Mouse (Mus musculus): ENCODE data around the gene H2-Q6.
"Not testable (repeated sequence)": the region's sequence is repeated elsewhere in the genome, so short reads cannot be mapped to it uniquely, and the experiment has no call there.

The H2-Q6 gene

DNA sequence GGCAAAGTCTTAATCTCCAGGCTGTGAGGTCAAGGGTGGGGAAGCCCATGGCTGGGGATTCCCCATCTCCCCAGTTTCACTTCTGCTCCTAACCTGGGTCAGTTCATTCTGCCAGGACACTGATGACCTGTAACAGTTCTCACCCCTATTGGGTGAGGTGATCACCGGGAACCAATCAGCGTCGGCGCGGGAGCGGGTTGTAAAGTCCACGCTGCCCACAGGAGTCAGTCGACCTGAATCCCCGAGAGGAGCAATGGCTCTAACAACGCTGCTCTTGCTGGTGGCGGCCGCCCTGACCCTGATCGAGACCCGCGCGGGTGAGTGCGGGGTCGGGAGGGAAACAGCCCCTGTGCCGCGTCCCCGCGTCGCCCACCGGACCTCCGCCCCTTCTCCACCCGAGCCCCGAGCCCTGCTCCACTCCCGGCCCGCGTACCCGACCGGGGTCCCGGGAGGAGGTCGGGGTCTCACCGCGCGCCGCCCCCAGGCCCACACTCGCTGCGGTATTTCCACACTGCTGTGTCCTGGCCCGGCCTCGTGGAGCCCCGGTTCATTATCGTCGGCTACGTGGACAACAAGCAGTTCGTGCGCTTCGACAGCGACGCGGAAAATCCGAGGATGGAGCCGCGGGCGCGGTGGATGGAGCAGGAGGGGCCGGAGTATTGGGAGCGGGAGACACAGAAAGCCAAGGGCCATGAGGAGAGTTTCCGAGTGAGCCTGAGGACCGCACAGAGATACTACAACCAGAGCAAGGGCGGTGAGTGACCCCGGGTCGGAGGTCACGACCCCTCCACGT, at the start of gene H2-Q6:
Gene H2-Q6 (plus strand): TSS at position 227 of the 793 bp plus-strand sequence.
- DNase-seq (ENCODE audit: low spot score): not testable (repeated sequence)

DNA sequence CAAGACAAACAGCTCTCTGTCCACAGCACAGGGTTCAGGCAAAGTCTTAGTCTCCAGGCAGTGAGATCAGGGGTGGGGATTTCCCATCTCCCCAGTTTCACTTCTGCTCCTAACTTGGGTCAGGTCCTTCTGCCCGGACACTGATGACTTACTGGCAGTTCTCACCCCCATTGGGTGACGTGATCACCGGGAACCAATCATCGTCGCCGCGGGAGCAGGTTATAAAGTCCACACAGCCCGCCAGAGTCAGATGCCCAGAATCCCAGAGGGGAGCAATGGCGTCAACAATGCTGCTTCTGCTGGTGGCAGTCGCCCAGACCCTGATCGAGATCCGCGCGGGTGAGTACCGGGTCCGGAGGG, 45.3 kb upstream of the H2-Q6 start, which contains the start of gene H2-Q4:
Gene H2-Q4 (plus strand): TSS at position 249 of the 360 bp plus-strand sequence.
- peak; percentile 63 for DNase-seq (ENCODE audit: low spot score)

DNA sequence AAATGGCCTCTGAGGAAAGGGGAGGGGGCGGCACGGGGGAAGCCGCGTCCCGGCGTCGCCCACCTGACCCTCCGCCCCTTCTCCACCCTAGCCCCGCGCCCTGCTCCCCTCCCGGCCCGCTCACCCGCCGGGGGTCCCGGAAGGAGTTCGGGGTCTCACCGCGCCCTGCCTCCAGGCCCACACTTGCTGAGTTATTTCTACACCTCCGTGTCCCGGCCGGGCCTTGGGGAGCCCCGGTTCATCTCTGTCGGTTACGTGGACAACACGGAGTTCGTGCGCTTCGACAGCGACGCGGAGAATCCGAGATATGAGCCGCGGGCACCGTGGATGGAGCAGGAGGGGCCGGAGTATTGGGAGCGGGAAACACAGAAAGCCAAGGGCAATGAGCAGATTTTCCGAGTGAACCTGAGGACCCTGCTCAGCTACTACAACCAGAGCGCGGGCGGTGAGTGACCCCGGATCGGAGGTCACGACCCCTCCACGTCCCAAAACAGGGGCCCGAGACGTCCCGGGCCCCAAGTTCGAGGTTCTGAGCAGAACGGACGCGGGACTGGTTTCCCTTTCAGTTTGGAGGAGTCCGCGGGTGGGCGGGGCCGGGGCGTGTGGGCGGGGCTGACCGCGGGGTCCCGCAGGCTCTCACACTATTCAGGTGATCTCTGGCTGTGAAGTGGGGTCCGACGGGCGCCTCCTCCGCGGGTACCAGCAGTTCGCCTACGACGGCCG, 44.8 kb upstream of the H2-Q6 start:
- no peak for DNase-seq (ENCODE audit: low spot score)

DNA sequence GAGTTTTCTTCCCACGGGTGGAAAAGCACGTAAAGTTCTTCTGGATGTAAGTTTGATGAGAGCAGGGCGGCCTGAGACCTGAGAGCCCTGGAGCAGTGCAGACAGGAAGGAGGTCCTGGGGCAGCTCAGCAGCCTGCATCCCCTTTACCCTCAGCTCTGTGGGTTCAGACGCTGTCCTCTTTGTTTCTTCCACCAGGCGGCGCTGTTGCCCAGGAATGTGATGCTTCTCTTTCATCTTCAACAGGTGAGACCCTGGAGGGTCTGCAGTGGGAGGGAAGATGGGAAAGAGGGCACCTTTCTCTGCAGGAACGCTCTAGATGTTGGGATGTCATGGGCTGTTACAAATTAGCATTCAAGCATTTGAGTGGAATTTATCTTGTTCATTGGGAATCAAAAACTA, 34.9 kb upstream of the H2-Q6 start:
- DNase-seq (ENCODE audit: low spot score): not testable (repeated sequence)

DNA sequence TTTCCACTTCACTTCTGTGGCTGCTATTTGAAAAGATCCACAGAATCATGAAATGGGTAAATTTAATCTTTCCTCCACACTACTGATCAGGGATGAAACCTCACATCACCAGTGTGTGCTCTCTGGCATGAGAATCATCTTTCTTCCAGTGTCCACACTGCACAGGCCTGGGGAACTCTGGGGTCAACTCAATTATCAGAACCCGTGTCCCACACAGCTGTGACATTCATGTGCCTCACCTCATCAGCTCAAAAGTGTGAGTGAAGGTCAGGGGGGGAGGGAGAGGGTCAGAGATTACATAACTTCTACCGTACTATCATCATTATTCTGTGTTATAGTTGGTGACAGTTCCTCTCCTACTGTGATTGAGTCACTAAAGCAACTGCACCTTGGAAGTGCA, 32.0 kb upstream of the H2-Q6 start:
- not testable (repeated sequence) for DNase-seq (ENCODE audit: low spot score)

DNA sequence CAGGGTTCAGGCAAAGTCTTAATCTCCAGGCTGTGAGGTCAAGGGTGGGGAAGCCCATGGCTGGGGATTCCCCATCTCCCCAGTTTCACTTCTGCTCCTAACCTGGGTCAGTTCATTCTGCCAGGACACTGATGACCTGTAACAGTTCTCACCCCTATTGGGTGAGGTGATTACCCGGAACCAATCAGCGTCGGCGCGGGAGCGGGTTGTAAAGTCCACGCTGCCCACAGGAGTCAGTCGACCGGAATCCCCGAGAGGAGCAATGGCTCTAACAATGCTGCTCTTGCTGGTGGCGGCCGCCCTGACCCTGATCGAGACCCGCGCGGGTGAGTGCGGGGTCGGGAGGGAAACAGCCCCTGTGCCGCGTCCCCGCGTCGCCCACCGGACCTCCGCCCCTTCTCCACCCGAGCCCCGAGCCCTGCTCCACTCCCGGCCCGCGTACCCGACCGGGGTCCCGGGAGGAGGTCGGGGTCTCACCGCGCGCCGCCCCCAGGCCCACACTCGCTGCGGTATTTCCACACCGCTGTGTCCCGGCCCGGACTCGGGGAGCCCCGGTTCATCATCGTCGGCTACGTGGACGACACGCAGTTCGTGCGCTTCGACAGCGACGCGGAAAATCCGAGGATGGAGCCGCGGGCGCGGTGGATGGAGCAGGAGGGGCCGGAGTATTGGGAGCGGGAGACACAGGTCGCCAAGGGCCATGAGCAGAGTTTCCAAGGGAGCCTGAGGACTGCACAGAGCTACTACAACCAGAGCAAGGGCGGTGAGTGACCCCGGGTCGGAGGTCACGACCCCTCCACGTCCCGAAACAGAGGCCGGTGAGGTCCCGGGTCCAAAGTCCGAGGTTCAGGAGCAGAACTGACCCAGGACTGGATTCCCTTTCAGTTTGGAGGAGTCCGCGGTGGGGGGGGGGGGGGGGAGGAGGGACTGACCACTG, 30.5 kb upstream of the H2-Q6 start:
- DNase-seq (ENCODE audit: low spot score): not testable (repeated sequence)

DNA sequence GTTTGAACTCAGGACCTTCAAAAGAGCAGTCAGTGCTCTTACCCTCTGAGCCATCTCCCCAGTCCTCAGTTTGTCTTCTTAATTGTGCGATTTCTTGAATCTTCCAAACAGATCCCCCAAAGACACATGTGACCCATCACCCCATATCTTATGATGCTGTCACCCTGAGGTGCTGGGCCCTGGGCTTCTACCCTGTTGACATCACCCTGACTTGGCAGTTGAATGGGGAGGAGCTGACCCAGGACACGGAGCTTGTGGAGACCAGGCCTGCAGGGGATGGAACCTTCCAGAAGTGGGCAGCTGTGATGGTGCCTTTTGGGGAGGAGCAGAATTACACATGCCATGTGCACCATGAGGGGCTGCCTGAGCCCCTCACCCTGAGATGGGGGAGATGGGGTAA, 27.7 kb upstream of the H2-Q6 start:
- DNase-seq (ENCODE audit: low spot score): not testable (repeated sequence)

DNA sequence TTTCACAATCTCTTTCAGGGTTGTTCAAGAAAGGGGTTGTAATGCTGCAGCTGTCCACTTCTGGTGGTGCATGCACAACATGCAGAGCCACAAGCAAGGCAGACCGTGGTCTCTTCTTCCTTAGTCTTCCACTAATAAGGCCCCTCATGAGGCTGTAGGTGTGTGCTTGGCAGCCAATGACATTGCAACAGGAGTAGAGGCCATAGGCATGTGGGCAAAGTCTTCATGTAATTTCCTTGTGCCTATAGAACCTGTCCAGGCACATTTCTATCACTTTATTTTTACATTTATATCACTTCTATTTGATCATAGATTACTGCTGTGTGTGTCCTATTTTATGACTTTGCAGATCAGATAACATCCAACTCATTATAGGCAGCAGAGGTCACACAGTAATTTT, 11.6 kb upstream of the H2-Q6 start:
- DNase-seq (ENCODE audit: low spot score): not testable (repeated sequence)

DNA sequence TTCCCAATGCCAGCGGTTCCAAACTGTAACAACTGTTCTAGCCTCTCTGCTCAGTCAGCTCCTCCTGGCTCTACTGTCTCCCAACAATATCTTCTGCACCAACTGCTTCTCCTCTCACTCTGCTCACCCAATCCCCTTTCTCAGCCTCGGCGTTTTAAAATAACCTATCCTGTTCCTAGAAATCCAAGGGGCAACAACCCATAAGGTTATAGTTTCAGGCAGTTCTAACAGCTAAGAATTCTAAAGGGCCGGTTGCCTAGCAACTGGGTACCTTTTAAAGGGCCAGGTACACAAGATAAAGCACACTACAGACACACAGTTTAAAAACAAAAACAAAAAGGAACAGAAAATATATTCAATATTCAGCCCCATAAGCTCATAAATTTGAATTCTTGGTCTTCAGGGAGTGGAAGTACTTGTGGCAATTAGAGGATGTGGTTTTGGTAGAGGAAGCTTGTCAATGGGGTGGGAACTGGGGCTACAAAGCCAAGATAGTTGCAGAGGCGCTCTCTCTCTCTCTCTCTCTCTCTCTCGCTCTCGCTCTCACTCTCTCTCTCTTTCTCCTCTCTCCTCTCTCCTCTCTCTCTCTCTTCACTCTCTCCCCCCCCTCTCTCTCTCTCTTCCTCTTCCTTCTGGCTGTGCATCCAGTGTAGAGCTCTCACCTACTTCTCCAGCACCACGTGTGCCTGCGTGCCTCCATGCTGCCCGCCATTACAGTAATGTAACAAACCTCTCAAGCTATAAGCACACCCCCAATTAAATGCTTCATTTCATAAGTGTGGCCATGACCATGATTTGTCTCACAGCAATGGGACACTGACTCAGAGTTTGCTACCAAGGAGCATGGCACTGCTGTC, 9.1 kb upstream of the H2-Q6 start:
- not testable (repeated sequence) for DNase-seq (ENCODE audit: low spot score)

DNA sequence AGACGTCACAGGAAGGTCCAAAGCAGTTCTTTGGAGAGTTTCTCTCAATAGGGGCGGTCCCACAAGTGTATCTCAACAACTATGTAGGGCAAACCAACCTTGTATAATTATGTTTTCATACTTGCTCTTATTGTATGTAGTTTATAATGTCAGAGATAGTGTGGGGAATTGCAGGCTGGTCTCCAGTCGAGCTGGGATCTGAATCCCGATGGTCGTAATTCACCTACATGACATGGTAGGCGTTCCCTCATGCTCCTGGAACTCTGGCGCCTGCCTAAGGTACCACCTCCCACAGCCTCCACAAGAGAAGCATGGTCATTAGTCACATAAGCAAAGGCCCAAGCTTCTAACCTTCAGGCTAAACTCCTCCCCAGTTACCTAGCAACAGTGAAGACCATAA, 5.9 kb upstream of the H2-Q6 start:
- DNase-seq (ENCODE audit: low spot score): no peak

DNA sequence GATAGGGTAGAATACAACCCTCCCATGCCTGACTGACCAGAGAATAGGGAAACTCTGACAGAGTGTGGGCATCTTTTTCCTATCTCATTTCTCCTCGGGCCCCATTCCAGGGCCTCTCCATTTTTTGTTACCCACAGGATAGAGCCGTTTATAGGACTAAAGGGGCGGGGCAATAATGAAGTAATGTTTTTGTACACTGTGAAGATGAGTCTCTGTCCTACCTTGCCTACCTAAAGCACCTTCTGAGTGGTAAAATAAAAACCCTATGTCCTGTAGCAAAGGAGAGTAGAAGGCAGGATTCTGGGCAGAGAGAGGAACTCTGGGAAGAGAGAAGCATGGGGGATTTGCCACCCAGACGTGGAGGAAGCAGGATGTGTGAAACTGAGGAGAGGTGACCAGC, 5.1 kb upstream of the H2-Q6 start:
- DNase-seq (ENCODE audit: low spot score): not testable (repeated sequence)

DNA sequence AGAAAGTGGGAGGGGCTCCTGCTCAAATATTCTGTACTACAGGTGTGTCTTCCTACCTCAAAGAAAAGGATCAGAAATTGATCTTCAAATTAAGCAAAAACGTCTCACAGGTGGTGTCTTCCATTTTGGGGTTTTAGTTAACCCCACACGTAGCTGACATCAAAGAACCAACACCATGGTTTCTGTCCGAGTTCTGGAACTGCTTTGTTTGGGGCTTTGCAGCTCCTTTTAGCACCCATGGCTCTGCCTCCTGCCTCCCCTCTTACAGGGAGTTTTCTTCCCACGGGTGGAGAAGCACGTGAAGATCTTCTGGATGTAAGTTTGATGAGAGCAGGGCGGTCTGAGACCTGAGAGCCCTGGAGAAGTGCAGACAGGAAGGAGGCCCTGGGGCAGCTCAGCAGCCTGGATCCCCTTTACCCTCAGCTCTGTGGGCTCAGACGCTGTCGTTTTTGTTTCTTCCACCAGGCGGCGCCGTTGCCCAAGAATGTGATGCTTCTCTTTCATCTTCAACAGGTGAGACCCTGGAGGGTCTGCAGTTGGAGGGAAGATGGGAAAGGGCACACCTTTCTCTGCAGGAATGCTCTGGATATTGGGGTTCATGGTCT, 4.3 kb upstream of the H2-Q6 start:
- not testable (repeated sequence) for DNase-seq (ENCODE audit: low spot score)

DNA sequence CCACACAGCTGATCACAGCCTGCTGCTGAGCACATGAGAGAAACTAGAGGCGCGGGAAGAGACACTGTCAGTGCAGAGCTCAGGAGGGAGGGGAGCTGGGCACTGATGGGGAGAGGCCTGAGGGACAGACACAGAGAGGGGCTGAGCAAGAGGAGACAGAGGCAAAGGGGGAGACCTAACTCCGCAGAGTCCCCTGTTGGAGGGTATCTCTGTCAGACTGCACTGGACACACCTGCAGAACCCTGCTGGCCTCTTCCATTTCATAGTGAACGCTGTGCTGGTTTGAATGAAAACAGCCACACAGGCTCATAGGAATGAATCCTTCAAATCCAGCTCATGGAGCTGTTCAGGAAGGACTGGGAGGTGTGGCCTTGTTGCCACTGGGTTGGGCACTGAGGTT, 3.3 kb upstream of the H2-Q6 start:
- DNase-seq (ENCODE audit: low spot score): not testable (repeated sequence)

DNA sequence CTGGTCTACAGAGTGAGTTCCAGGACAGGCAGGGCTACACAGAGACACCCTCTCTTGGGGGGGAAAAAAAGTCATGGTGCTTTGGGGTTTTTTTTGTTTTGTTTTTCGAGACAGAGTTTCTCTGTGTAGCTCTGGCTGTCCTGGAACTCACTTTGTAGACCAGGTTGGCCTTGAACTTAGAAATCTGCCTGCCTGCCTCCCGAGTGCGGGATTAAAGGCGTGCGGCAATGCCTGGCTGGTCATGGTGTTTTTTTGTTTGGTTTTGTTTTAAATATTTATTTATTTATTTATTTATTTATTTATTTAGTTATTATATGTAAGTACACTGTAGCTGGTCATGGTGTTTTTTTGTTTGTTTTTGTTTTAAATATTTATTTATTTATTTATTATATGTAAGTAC, 2.3 kb upstream of the H2-Q6 start:
- DNase-seq (ENCODE audit: low spot score): not testable (repeated sequence)

DNA sequence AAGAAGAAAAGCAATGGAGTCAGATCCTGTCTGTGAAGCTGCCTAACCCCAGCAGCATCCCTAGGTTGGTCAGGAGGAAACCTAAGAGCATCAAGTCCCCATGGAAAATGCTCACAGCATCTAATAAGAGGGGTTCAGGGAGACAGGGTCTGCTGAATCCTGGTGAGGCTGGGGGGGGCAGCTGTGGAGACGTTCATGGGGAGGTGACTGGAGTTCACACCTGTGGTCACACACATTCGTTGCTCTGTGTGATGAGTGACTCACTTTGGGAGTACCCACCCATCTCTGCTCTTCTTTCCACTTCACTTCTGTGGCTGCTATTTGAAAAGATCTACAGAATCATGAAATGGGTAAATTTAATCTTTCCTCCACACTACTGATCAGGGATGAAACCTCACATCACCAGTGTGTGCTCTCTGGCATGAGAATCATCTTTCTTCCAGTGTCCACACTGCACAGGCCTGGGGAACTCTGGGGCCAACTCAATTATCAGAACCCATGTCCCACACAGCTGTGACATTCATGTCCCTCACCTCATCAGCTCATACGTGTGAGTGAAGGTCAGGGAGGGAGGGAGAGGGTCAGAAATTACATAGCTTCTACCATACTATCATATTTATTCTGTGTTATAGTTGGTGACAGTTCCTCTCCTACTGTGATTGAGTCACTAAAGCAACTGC, 1.4 kb upstream of the H2-Q6 start:
- DNase-seq (ENCODE audit: low spot score): not testable (repeated sequence)

DNA sequence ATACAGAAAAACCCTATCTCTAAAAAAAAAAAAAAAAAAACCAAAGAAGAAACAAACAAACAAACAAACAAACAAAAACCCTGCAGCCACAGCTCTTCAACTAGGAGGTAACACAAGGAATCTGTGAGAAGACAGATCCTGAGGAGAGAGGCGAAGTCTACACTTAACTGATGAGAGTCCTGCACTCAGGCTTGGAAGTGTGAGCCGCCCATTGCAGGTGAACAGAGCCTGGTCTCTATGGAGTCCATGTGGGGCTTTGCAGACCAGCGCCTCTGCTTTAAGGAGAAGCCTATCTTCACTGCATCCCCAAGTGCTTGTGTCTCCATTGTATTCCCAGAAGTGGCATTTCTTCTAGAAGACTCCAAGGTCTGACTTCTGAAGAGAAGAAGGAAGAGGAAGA, 544 bp upstream of the H2-Q6 start:
- DNase-seq (ENCODE audit: low spot score): not testable (repeated sequence)

DNA sequence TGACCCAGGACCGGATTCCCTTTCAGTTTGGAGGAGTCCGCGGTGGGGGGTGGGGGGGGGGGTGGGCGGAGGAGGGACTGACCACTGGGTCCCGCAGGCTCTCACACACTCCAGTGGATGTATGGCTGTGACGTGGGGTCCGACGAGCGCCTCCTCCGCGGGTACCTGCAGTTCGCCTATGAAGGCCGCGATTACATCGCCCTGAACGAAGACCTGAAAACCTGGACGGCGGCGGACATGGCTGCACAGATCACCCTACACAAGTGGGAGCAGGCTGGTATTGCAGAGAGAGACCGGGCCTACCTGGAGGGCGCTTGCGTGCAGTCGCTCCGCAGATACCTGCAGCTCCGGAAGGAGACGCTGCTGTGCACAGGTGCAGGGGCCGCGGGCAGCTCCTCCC, 824 bp downstream of the H2-Q6 start:
- DNase-seq (ENCODE audit: low spot score): not testable (repeated sequence)

DNA sequence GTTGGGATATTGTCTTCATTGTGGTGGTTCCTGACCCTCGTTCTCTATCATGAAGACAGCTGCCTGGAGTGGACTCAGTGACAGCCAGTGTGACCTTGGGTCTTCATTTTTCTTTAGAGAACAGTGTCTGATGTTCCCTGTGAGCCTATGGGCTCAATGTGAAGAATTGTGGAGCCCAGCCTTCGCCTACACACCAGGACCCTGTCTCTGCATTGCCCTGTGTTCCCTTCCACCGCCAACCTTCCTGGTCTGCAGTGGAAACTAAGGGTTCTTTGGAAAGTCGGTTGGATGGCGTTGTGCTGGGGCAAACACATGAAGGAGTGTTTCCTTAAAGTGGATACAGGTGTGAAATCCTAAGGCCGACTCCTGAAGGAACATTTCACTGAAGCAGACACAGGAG, 4.2 kb downstream of the H2-Q6 start:
- DNase-seq (ENCODE audit: low spot score): not testable (repeated sequence)

DNA sequence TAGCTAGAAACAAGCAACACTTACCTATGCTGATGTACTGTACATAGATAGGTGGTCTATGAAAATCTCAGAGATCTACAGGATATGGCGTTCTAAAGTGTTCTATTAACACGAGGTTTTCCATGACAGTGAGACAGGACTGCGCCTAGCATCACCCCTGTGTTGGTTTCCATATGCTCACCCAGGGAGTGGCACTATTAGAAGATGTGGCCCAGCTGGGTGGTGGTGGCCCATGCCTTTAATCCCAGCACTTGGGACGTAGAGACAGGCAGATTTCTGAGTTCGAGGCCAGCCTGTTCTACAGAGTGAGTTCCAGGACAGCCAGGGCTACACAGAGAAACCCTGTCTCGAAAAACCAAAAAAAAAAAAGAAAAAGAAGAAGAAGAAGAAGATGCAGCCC, 6.0 kb downstream of the H2-Q6 start:
- DNase-seq (ENCODE audit: low spot score): not testable (repeated sequence)

DNA sequence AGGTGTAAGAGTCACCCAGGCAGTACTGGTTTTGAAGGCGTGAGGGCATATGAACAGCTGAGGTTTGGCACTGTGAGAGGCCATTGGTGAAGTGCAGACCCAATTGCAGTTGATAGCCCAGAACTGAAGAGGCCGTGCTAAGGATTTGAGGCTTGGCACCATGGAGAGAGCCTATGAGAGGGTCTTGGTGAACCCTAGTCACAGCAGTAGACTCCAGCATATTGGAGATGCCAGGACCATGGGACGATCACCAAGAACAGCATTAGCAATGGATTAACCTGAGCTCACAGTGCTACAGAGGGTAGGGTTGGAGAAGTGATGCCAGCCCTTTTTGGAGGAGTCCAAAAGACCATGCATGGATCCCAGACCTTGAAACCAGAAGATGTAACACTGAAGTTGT, 7.5 kb downstream of the H2-Q6 start:
- not testable (repeated sequence) for DNase-seq (ENCODE audit: low spot score)
